Mouse (Mus musculus) thymus, postnatal 25 days (tissue): ENCODE measurements around the gene Tns3.
"Not testable (repeated sequence)": the region's sequence is repeated elsewhere in the genome, so short reads cannot be mapped to it uniquely, and the experiment has no call there.

Experiments
- DNase-seq: peaks from one replicate; pipeline ENCODE4 v3.0.0; 2022

The Tns3 gene

DNA sequence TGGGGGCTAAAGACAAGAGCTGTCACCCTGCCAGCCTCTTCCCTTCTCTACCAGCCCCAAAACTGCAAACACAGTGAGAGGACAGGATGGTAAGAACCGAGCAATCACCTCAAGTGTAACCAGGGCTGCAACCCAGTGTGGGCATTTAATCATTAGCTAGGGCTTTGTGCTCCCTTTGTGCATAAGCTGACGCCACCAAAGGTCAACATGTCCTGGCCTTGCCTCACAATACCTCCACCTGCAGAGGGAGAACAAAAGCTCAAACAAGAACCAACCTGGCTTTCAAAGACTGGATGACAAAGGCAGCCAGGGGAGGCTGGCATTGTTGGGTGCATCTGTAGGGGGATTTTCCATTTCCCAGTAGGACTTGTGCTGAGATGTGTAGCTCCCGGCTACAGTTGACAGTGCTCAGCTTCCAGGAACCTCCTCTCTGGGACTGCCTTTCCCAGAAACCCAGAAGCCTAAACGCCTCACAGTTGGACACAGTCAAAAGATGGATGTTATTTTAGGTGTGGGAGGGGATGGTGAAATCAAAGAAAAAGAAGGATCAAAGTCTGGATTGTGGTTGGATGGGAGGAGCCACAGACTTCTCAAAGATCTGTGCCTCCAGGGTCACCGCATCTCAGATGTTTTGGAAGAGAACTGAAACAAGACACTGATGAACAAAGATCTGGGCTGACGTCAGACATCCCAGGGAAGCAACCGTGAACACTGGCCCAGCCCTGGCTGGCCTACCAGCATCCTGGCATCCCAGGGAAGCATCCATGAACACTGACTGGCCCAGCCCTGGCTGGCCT, 94.9 kb downstream of the Tns3 start:
- no peak for DNase-seq

DNA sequence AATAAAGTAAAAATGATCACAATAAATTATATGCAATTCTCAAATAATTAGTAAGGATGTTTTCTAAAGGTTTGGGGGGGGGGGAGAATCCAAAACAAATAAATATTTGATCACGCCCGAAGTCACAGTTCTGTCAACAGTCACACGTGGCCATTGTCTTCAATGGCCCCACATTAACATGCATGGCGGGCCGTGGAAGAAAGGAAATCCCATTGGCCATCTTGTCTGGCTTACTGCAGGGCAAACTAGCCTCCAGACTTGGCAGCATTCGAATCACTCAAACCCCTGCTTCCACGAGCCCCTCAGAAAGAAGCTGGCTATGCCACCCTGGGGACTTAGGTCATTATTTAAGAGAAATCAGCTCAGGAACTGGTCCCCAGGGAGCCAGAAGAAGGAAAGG, 95.5 kb downstream of the Tns3 start:
- no peak for DNase-seq

DNA sequence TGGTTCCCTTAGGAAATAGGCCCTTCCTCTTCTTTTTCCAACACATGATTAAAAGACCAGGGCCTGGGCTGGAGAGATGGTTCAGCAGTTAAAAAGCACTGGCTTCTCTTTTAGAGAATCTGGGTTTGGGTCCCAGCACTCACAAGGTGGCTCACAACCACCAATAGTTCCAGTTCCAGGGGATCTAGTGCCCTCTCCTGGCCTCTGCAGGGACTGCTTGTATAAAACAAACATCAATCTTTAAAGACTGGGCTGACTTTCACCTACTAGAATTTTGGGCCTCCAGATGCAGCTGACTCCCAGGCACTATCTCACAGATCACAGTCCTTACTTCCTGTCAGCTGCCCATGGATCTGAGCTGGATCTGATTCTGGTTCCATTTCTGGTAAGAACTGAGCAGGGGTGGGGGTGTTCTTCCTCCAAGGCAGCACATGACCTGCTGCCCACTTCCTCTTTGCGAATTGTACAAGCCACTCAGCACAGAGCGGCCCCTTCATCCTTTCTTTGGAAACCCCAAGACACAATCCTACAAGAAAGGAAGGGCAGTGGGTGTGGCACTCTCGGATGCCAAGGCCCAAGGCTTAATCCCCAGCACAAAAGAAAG, 98.0 kb downstream of the Tns3 start:
- DNase-seq = peak; percentile 16

DNA sequence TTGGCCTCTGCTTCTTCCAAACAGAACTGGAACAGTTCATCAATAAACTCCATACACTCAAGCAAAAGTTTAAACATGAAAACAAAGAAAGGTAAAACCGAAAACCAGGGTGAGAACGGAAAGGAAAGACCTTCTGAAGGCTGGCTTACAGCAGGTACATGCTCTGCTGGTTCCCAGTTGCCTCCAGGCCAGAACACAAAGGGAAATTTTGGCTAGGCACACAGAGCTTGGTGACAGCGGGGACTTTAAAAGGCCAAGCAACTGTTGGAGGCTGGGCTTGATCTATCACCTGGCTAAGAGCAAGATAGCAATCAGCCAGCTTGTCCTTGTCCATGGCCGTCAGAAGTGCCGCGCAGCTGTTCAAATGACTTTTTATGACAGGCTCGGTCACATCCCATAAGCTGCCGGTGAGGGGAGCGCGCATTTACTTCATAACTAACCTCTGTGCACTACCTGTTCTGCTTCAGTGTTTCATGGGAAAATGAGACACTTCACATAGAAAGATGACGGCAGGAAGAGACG, 105.5 kb downstream of the Tns3 start:
- DNase-seq = peak; percentile 11

DNA sequence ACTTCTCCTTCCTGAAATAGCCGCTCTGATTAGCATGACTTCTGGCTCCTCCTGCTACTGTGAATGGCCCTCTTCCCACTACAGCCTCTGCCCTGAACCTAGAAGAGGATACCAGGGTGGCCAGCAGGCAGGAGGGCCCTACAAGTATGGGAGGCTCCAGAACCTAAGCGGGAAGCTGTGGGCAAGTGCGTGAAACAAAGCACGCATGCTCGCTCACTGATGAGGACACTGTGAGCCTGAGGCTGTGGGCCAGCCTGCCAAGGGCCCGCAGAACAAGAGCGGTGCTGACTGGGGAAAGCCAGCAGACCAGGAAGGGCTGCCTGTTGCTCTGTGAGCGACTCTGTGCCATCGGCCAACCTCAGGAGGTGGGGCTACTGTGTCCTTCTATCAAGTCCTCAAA, 106.1 kb downstream of the Tns3 start:
- no peak for DNase-seq

DNA sequence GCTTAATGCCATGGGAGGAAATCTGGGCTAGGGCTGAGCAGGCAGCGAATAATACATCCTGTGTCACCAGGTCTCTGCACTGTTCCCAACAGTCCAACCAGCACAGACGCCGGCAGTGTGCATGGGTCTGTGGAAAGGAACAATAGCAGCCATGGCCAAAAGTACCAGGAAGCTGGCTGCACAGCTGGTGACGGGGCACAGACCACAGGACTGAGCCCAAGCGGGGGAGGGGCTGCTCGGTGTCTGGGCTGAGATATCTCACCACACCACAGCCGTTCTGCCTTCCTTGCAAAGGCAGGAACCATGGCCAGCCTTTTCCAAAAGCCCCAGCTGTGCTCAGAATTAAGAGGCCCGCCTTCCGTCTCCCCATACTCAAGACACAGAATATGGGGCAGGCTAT, 107.3 kb downstream of the Tns3 start:
- DNase-seq = peak; percentile 42

DNA sequence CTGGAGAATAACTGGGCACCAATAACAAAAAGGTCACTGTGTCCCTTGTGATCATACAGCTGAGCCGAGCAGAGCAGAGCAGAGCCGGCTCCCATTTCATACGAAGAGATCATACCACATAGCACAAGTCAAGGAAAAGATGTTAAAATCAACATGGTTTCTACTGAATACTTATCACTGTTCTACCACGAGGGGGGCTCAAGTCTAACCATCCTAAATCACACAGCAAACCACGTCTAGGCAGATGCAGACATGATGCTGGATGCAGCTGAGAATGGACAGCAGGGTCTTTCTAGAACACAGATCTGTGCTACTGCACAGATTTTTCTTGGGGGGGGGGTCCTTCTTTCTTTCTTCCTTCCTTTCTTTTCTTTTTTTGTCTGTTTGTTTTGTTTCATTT, 112.6 kb downstream of the Tns3 start:
- DNase-seq = no peak

DNA sequence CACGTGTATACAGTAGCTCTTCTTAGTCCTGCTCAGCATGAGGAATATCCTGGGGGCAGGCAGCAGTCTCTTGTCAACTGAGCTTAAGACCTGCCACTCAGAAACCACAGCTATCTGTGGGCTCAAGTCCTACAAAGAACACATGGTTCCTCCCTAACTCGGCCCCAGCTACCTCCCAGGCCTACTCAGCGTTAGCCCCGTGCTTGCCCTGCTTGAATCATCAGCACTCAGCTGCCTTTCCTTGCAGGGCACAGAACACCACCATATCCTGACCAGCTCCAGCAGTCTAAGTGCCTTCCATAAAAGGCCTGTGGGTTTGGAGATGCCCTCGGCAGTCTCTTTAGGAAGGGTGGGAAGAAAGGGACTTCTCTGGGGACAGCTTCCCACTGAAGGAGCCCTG, 116.7 kb downstream of the Tns3 start:
- no peak for DNase-seq

DNA sequence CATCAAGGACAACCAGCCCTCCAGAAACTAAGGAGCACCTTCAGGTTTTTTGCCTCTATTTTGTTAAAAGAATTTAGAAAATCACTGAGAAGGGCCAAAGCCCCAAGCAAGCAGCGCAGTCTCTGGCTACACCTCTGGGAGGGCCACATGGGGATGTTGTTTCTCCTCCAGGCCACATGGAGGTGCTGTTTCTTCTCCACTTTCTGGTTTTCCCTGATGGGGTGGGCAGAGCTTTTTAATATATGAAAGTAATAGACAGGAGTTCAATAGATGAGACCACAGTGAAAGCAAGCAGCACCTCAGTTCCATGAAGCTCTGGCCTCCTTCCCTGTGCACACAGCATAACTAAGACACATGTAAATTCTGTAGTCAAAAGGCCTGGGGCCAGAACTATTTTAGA, 118.5 kb downstream of the Tns3 start:
- peak; percentile 34 for DNase-seq

DNA sequence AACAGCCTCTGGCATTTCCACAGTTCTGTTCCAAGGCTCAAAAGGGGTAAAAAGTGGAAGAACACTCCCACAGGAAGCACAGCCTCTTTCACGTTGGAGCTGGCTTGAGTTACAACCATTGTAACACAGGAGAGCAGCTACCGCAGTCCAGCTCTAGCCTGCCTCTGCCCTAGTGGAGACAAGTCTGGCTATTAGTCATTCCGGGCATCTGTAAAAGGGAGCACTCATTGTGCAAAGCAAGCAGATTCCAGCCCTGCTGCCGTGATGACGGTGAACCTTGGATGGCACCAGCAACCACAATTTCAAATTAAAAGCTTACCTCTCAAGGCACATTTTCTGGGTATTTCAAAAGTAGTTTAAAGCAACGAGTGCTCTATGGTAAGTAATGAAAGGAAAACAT, 120.0 kb downstream of the Tns3 start:
- DNase-seq = no peak

DNA sequence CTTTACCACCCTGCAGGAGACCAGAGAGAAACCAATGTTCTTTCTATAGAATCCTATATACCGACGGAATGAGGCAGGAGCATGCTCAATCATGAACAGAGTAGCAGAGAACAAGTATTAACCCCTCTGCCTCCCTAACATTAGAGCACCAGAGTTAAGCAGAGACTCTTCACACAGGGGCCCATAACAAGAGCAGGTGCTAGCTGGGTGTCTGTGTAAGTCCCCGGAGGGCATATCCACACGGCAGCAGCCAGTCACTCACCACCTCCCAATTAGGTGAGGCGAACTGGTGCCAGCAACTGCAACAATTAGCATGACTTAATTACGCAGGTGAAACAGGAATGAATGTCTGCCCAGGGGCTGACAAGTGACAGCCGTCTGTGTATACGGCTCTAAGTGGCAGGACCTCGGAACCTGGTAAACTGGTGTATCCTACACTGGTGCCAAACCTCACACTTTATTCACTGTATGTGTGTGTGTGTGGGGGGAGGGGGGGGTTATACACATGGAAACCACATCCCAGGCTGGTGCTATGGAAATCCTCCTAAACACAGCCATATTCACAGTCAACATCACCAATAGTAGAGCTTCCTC, 123.0 kb downstream of the Tns3 start:
- no peak for DNase-seq

DNA sequence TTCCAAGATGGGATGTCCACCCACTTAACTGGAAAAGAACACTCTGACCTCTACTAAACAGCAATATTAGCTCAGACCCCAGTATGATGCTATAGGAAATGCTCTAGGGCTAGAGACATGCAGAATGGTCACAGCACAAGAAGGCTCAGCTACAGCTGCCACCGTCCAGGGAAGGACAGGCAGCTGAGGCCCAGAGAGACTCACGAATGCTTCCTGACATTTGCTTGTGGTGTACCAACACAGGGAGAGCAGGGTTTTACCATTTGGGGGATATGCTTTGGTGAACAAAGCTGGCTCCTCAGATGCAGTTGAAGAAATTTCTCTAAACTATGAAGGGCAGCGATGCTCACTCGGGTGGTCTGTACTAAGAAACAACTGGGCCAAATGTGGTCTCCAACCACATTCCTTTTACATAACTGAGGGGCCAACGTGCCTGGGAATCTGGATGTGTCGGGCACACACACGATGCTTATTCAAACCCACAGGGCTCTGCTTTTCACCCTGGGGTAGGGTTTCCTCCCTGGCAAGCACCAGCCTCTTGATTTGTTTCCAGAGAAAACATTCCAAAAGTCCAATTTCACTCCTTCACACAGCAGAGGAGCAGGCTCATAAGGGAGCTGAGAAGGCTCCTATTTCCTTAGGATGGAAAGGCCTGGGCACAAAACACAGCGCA, 124.6 kb downstream of the Tns3 start:
- no peak for DNase-seq

DNA sequence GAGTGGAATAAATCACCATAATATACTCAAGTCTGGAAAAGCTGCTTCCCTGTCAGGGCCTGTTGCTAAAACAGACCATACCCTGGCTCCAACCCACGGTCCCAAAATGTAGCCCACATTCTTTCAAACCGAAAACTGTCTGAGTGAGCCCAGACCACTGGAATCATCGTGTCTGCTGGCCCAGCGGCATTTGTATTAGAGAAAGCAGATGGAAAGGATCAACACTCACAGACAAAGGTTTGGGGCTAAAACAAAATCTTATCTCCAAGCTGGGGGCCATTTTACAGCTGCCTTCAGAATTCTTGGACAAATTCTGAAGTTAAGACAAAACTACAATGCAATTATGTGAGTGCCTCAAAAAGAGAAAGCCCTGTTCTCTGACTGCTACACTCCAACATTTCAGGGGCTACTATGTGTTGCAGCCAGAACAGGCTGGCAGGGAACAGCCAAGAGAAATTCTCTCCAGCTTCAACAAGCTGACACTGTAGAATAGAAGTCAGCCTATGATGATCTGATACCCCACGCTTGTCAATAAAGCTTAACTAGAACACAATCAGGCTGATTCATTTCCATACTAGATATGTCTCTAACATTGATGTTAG, 127.2 kb downstream of the Tns3 start:
- DNase-seq = no peak

DNA sequence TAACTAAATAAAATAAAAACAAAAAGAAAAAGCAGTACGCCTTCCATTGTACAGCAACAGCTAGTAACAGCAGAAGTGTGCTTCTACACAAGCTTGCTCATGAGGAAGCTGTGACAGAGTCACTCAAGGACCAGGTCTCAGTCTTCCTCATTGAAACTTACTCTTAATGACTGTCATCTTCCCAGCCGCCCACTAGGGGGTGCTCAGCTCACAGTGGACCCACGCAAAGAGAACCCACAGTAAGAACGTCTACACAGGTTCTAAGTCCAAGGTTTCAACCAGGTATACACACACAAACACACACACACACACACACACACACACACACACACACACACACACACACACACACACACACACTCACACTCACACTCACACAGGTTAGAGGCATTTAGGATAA, 129.4 kb downstream of the Tns3 start:
- DNase-seq = peak; percentile 71

DNA sequence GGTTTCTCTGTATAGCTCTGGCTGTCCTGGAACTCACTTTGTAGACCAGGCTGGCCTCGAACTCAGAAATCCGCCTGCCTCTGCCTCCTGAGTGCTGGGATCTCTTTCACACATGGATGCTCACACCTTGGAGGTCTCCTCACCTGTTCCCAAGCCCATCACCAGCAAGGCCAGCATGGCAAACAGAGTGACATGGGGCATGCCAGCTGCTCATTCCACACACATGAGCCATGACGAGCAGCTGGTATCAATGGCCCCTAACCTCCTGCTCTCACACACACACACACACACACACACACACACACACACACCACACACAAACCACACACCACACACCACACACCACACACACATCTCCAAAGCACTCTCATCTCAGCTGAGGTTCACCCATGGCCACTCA, 131.6 kb downstream of the Tns3 start:
- DNase-seq = not testable (repeated sequence)

DNA sequence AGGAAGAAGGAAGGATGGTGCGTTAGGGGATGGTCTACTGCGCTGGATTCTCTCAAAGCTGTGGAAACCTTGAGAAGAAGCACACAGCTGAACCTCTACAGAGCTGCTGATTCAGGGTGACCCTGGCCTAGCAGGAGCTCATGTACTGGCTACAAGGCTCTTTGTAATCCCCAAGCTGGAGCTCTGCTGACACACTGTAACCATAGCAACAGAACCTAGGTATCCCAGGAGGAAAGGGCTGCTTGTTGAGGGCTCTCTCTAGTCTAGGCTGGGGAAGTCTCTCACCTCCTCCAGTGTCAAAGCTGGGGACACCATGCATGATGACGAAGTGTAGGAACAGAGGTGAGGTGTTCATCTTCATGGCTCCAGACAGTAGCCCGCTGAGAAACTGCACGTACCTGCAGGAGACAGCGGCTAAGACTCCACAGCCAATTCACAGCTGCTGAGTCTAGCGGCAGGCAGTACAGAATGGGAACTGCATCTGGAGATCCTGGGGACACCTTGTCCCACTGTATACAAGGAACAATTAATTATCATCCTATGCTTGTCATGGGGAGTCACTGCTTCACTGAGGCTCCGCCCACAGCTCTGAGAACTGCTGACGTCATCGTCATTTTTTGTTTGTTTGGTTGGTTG, 132.1 kb downstream of the Tns3 start:
- no peak for DNase-seq

DNA sequence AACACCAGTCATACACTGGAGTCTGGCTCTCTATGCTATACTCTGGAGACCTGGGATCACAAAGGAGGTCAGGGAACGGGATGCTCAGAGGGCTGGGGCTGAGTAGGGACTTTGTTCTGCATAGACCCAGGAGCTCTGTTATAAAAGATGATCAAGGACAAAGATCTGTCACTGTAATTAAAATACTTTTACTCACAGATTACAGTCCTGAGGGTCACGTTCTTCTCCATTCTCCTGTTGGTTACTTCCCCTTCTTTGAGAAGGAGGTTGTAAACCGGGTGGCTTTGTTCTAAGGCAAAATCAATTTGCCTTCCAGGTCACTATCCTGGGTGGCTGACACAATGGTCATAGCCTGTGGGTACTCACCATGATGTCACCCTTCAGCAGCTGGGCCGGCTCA, 133.8 kb downstream of the Tns3 start:
- no peak for DNase-seq

DNA sequence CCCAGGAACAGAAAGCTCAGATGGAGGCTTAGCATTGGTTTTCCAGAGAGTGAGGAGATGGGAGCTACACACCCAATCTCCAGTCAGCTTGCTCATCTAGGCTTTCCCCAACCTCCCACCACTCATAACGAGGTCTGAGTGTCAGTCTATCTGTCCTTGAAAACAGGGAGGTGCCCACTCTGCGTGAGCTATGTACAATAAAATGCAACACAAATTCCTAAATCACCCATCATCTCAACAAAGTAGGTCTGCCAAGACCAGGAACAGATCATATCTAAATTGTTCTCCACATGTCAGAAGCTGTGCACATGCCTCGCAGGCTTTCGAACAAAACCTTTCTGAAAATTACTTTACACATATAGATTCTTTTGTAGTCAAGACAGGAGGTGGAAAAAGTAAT, 134.3 kb downstream of the Tns3 start:
- no peak for DNase-seq

DNA sequence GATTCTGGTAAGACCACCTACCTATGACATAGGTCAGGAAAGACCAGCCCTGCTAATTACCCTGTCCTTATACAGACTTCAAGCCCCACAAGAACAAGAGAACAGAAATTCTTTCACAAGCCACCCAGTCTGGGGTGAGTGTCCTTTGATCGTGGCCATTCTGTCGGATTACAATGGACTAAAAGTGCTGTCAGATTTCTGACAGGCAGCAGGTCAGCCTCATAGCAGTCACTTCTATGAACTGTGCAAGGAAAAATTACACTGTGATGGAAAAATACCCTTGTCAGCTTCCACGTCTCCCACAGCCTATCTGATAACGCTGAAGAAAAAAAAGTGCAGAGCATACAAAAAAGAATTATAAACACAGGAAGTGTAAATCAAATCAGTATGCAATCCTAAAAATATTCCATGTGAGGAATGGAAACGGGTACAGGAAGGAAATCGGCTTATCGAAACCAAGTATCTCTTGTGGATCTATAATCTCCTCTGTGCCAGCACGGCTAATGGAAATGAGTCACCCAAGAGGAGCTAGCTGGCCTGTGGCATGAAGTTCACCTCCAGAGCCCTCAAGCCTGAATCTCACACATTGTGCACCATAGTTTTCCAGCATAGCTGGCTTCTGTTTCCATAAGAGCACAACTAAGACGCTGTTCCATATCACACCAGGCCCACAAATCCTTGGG, 138.7 kb downstream of the Tns3 start:
- no peak for DNase-seq

DNA sequence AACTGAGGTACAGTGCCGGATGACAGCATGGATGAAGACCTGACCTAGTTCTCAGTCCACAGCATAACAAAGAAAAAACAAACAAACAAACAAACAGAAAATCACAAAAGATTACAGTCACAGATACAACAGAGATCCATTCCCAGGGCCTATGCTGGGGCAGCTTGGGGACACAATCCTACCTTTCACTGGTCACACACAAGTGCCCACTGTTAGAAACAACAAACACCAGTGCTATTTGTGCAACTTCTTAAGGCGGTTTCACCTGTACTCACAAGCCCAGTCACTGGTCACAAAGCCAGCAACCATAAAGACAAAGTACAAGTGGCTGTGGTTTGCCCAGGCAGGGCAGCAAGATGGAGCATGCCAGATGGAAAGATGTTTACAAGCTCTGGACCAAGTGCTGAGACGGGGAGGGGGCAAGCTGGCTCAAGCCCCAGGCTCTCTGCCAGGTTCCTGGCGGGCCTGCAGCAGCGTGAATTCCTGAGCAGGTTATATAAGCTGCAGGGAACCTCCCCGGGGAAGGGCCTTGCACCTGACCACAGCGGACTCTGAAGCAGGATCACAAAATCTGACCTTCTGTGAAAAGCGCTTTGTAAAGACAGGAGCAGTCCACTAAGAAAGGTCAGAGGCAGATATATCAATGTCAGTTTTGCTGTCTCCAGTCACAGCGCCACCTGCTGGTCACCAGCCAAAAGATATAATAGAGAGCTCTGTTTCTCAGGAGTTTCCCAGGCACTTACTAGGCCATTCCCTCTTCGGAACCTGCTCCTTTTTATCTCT, 140.8 kb downstream of the Tns3 start:
- peak; percentile 42 for DNase-seq
